Mouse (Mus musculus) left cerebral cortex, adult 2 months (tissue): ENCODE data around the gene Pomp. TPM values are rescaled to one million over a fixed set of nuclear protein-coding genes. Genes with fewer than 3 reads are reported as not detected.
A peak's percentile ranks its signal among the peaks of the same experiment; 100 is the strongest.
"Not testable (repeated sequence)": the region's sequence is repeated elsewhere in the genome, so short reads cannot be mapped to it uniquely, and the experiment has no call there.

Source experiments
- DNase-seq, 2 experiments: peaks; one replicate each; pipeline ENCODE4 v3.0.0; 2021 to 2022; ENCODE audit warnings: low spot score in 2 of 2, mixed read lengths in 1 of 2; ENCODE audit errors: extremely low spot score in 1 of 2
- H3K27ac ChIP-seq: fragments of 200-600 bp; 2 replicates; pipeline ENCODE4 v1.8.1; 2022
- H3K4me3 ChIP-seq: fragments of 200-600 bp; 2 replicates; pipeline ENCODE4 v1.8.1; 2022
- CTCF ChIP-seq: fragments of 200-600 bp; IDR thresholded peaks from 2 replicates; pipeline ENCODE4 v1.8.1; 2022; ENCODE audit warnings: antibody characterized with exemption, mild to moderate bottlenecking, moderate library complexity
- intact Hi-C: fragments of 180-260 bp; cut with DNase I; formaldehyde crosslinking; loops from one replicate; pipeline ENCODE4 v1.15.1; 2025
- total RNA-seq, 2 experiments: library from RNA; stranded (reverse); gene quantifications; 2 replicates each; pipeline ENCODE4 v1.2.3; 2021

The Pomp gene
- total RNA-seq, 2 experiments from 2014 or later, result 186 to 206 TPM

- H3K27ac ChIP-seq, result no peak overlapping the region
- no peak for TF ChIP-seq CTCF
Observed at GRCm38 (mm10) chr5:147893143-147893542, 32.9 kb downstream of the Pomp start.

GRCm38 (mm10) chr5:147893766-147894454 is 33.6 kb downstream of the Pomp start:
- DNase-seq, result no peak
- Histone ChIP-seq H3K4me3 (peak overlapping the region; percentile 79), H3K27ac (peak overlapping the region; percentile 71)
- TF ChIP-seq CTCF, result no peak
- intact Hi-C loops, result loop anchor here (1.0 to 10.0 kb wide), 2 partner anchors 34 to 1699 kb away; partner anchors contain the start of gene Pomp

More at GRCm38 (mm10) chr5:147893143-147893542, 32.9 kb downstream of the Pomp start:
- DNase-seq, result no peak
- H3K4me3 ChIP-seq, result no peak overlapping the region
- intact Hi-C loops, result loop anchor here (10.0 kb wide), 1 partner anchor 1698 kb away; no protein-coding TSS in a partner anchor

GRCm38 (mm10) chr5:147894455-147895076 is 34.3 kb downstream of the Pomp start, which contains the start of gene Slc46a3:
Gene Slc46a3 (minus strand): TSS chr5:147894815.
- Histone ChIP-seq H3K4me3 (peak within 1 kb of the TSS; percentile 79), H3K27ac (peak within 1 kb of the TSS; percentile 71)
- peak; percentile 94 to 96 for DNase-seq
- peak; percentile 50 for TF ChIP-seq CTCF
- intact Hi-C loops, result loop anchor here (1.0 to 10.0 kb wide), 2 partner anchors 34 to 1700 kb away; partner anchors contain the start of gene Pomp

- peak overlapping the region; percentile 79 for H3K4me3 ChIP-seq
- intact Hi-C loops, result loop anchor here (10.0 kb wide), 1 partner anchor 1701 kb away; no protein-coding TSS in a partner anchor
- TF ChIP-seq CTCF, result no peak
- DNase-seq, result no peak
- H3K27ac ChIP-seq, result 0 out of 2 replicates have a peak overlapping the region, but pooled peaks have one; percentile 6
Observed at GRCm38 (mm10) chr5:147895436-147896198, 35.4 kb downstream of the Pomp start.

GRCm38 (mm10) chr5:147896501-147896900 is 36.2 kb downstream of the Pomp start:
- intact Hi-C loops, result loop anchor here (10.0 kb wide), 1 partner anchor 1702 kb away; no protein-coding TSS in a partner anchor
- not testable (repeated sequence) for DNase-seq, H3K4me3 ChIP-seq, H3K27ac ChIP-seq

DNA sequence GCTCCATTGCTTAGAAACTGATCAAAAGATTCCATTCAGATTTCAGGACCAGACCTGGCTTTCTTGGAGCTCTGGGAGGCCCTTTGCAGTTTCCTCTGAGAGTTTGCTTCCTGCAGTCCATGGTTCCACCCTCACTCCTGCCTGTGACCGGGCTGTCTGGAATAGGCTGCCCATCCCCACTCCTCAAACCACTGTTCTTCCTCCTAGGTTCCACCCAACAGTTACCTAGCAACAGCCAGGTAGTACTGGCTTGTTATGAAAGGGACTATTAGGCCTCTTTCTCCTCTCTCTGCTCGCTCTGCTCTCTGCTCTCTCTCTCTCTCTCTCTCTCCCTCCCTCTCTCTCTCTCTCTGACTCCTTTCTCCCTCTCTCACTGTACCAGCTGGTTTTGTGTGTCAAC is 38.0 kb downstream of the Pomp start:
- no peak for TF ChIP-seq CTCF
- DNase-seq, result no peak
- no peak overlapping the region for H3K4me3 ChIP-seq
- H3K27ac ChIP-seq, result no peak overlapping the region
- intact Hi-C loops, result loop anchor here (10.0 kb wide), 1 partner anchor 1703 kb away; no protein-coding TSS in a partner anchor

GRCm38 (mm10) chr5:147898968-147899549 is 38.8 kb downstream of the Pomp start:
- Histone ChIP-seq H3K4me3 (no peak overlapping the region), H3K27ac (no peak overlapping the region)
- no peak for DNase-seq
- intact Hi-C loops, result loop anchor here (10.0 kb wide), 1 partner anchor 1704 kb away; no protein-coding TSS in a partner anchor
- TF ChIP-seq CTCF, result no peak

DNA sequence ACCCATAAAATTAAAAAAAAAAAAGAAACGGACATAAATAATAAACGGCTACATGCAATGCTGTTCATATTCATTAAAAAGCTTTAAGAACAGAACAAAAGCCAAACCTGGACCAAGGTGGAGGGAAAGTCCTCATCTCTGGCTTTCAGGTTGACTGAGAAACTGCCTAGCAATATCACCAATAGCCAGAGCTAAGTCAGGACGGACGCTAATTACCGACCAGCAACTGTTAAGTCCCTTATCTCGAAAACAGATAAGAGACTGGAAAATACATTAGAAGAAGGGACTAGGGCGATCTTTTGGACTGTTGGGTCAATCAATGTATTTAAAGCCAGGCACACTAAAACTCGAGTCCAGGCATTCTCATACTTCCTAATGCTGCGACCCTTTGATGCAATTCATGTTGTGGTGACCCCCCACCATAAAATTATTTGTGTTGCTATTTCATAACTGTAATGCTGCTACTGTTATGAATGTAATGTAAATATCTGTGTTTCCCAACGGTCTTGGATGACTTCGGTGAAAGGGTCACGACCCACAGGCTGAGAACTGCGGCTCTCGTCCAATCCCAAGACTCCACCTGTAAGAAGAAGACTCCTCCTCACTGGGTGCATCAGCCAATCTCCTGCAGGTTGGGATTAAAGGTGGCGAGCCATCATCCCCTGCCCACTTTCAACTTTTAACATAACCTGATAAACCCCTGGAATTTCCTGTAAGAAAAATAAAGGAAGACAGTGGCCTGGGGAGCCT is 41.9 kb downstream of the Pomp start:
- TF ChIP-seq CTCF, result no peak
- intact Hi-C loops, result loop anchor here (5.0 kb wide), 1 partner anchor 45 kb away; no protein-coding TSS in a partner anchor
- DNase-seq, result no peak
- Histone ChIP-seq H3K4me3 (no peak overlapping the region), H3K27ac (no peak overlapping the region)

DNA sequence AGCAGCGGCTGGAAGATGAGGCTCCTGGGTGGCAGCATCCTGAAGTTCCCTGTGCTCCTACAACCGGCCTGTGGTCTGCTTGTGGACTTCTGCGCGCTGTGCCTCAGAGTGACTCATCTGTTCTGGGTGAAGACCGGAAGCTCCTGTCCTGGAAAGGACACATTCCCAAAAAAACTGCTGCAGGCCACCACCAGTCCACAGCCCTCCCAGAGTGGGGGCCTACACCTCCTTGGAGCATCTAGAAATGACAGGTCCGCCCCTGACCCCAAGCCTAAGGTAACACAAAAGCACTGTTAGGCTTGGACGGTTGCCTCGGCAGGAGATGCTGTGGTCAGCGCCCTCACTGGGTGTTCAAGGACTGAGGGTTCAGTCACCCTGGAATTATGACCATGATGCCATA is 42.9 kb downstream of the Pomp start:
- intact Hi-C loops, result loop anchor here (5.0 kb wide), 1 partner anchor 44 kb away; no protein-coding TSS in a partner anchor
- no peak for TF ChIP-seq CTCF

GRCm38 (mm10) chr5:147907144-147907543 is 46.9 kb downstream of the Pomp start:
- Histone ChIP-seq H3K27ac (no peak overlapping the region), H3K4me3 (no peak overlapping the region)
- intact Hi-C loops, result no loop called here
- no peak for DNase-seq
- peak; percentile 32 for TF ChIP-seq CTCF

More for the DNA sequence above, 42.9 kb downstream of the Pomp start:
- no peak overlapping the region for H3K27ac ChIP-seq
- DNase-seq, result no peak
- H3K4me3 ChIP-seq, result no peak overlapping the region
